Mouse (Mus musculus) common myeloid progenitor, adult 5-6 weeks (primary cell): Measurements from ENCODE around the gene Arid5b. TPM values are rescaled to one million over a fixed set of nuclear protein-coding genes. Genes with fewer than 3 reads are reported as not detected.
"Not testable (repeated sequence)": the region's sequence is repeated elsewhere in the genome, so short reads cannot be mapped to it uniquely, and the experiment has no call there.

Source experiments
- ATAC-seq: replicated peaks from 2 replicates; pipeline ENCODE4 v1.8.0; 2016; ENCODE audit warnings: low read depth, mild to moderate bottlenecking, moderate TSS enrichment, inconsistent platforms; ENCODE audit not compliant: poor library complexity, severe bottlenecking
- total RNA-seq: library from RNA; stranded (forward); fragments of 200-1000, 187-1606 nt; gene quantifications from 2 replicates; pipeline ENCODE4 v1.2.3, GENCODE M21; 2017

Arid5b gene
- total RNA-seq, 1 experiment from 2014 or later, result 7.0 TPM

- ATAC-seq, result peak; percentile 23; the same call in 1 of the 2 replicates
Observed at GRCm38 (mm10) chr10:68102566-68102965, 176.0 kb downstream of the Arid5b start.

GRCm38 (mm10) chr10:68101251-68101650 is 177.3 kb downstream of the Arid5b start:
- ATAC-seq, result no peak

- ATAC-seq, result no peak
Observed at GRCm38 (mm10) chr10:68100506-68100905, 178.0 kb downstream of the Arid5b start.

GRCm38 (mm10) chr10:68099801-68100200 is 178.7 kb downstream of the Arid5b start:
- ATAC-seq, result not testable (repeated sequence)

- ATAC-seq, result 0 out of 2 replicates have a peak, but pooled peaks have one; percentile 32
Observed at GRCm38 (mm10) chr10:68097821-68098675, 180.5 kb downstream of the Arid5b start.

GRCm38 (mm10) chr10:68096395-68096794 is 182.1 kb downstream of the Arid5b start:
- no peak for ATAC-seq

GRCm38 (mm10) chr10:68095136-68095535 is 183.4 kb downstream of the Arid5b start:
- no peak for ATAC-seq

GRCm38 (mm10) chr10:68093496-68093895 is 185.0 kb downstream of the Arid5b start:
- no peak for ATAC-seq

- ATAC-seq, result 0 out of 2 replicates have a peak, but pooled peaks have one; percentile 33
Observed at GRCm38 (mm10) chr10:68091840-68092239, 186.7 kb downstream of the Arid5b start.

GRCm38 (mm10) chr10:68091011-68091410 is 187.5 kb downstream of the Arid5b start:
- no peak for ATAC-seq

GRCm38 (mm10) chr10:68090544-68090943 is 188.0 kb downstream of the Arid5b start:
- ATAC-seq, result no peak

- ATAC-seq, result no peak
Observed at GRCm38 (mm10) chr10:68090197-68090535, 188.4 kb downstream of the Arid5b start.

GRCm38 (mm10) chr10:68089435-68090196 is 188.9 kb downstream of the Arid5b start:
- peak; percentile 65 for ATAC-seq

GRCm38 (mm10) chr10:68087722-68088121 is 190.8 kb downstream of the Arid5b start:
- no peak for ATAC-seq

- no peak for ATAC-seq
Observed at GRCm38 (mm10) chr10:68086973-68087372, 191.6 kb downstream of the Arid5b start.

GRCm38 (mm10) chr10:68085574-68085973 is 193.0 kb downstream of the Arid5b start:
- ATAC-seq, result peak; percentile 86

- ATAC-seq, result peak; percentile 46
Observed at GRCm38 (mm10) chr10:68081712-68082111, 196.8 kb downstream of the Arid5b start.

GRCm38 (mm10) chr10:68079910-68080670 is 198.4 kb downstream of the Arid5b start:
- ATAC-seq, result peak; percentile 59

GRCm38 (mm10) chr10:68078708-68079107 is 199.8 kb downstream of the Arid5b start:
- no peak for ATAC-seq

- peak; percentile 83 for ATAC-seq
Observed at GRCm38 (mm10) chr10:68075181-68075580, 203.4 kb downstream of the Arid5b start.
